Mouse (Mus musculus): ENCODE measurements around the gene Acot7. TPM values are rescaled to one million over a fixed set of nuclear protein-coding genes. Genes with fewer than 3 reads are reported as not detected.
A peak's percentile ranks its signal among the peaks of the same experiment; 100 is the strongest.

Gene Acot7
- polyA plus RNA-seq, 1 experiment from 2014 or later = 77.0 TPM

- no peak overlapping the region for H3K27ac ChIP-seq (replicated peaks)
- WGBS = 81% methylated on average over 6 of the region's 6 CpGs
- no peak overlapping the region for H3K9ac ChIP-seq
- H3K9me3 ChIP-seq (replicated peaks) = no peaks in the 10 kb centered on the region
- no peaks in the 10 kb centered on the region for H3K36me3 ChIP-seq
- no peaks in the 10 kb centered on the region for H3K27me3 ChIP-seq
- H3K4me3 ChIP-seq (replicated peaks) = no peak overlapping the region
- no peak overlapping the region for H3K4me2 ChIP-seq (replicated peaks)
- H3K4me1 ChIP-seq = no peaks in the 10 kb centered on the region
- no peak for ATAC-seq (ENCODE audit: insufficient number of reproducible peaks, low FRiP score, low TSS enrichment, low read depth)
Observed at GRCm38 (mm10) chr4:152171543-152171942, 6.4 kb upstream of the Acot7 start.

- no peaks in the 10 kb centered on the region for H3K36me3 ChIP-seq
- no peaks in the 10 kb centered on the region for H3K27me3 ChIP-seq
- peaks cover 7% of the 10 kb centered on the region; the same call in 1 of the 2 replicates for H3K4me1 ChIP-seq
- H3K27ac ChIP-seq (replicated peaks) = no peak overlapping the region
- ATAC-seq (ENCODE audit: insufficient number of reproducible peaks, low FRiP score, low TSS enrichment, low read depth) = no peak
- no peak overlapping the region for H3K4me3 ChIP-seq (replicated peaks)
- no peaks in the 10 kb centered on the region for H3K9me3 ChIP-seq (replicated peaks)
- 2% methylated on average over 5 of the region's 5 CpGs for WGBS
- H3K4me2 ChIP-seq (replicated peaks) = no peak overlapping the region
- no peak overlapping the region for H3K9ac ChIP-seq
Observed at GRCm38 (mm10) chr4:152173041-152173440, 4.9 kb upstream of the Acot7 start.

GRCm38 (mm10) chr4:152173956-152174355, 4.0 kb upstream of the Acot7 start:
- Histone ChIP-seq H3K9ac (no peak overlapping the region), H3K4me1 (peaks cover 14% of the 10 kb centered on the region), H3K36me3 (no peaks in the 10 kb centered on the region), H3K4me2 (replicated peaks) (no peak overlapping the region), H3K27ac (replicated peaks) (no peak overlapping the region), H3K4me3 (replicated peaks) (no peak overlapping the region), H3K27me3 (peaks cover 8% of the 10 kb centered on the region), H3K9me3 (replicated peaks) (no peaks in the 10 kb centered on the region)
- 81% methylated on average over 9 of the region's 9 CpGs for WGBS
- no peak for ATAC-seq (ENCODE audit: insufficient number of reproducible peaks, low FRiP score, low TSS enrichment, low read depth)

DNA sequence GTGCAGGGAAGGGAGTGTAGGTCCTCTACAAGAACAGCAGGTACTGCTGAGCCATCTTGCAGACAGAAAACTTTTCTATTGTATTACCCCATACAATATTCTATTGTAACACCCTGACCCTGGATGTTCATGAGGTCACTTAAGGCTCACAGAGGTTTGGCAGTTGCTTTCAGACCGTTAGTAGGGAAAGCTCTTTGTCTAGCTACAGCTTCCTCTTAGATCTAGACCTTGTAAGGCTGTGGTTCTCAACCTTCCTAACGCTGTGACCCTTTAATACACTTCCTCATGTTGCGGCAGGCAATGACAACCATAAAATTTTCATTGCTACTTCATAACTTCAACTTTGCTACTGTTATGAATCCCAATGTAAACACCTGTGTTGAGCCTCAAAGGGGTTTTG, 1.3 kb upstream of the Acot7 start:
- no peak overlapping the region for H3K4me3 ChIP-seq (replicated peaks)
- ATAC-seq (ENCODE audit: insufficient number of reproducible peaks, low FRiP score, low TSS enrichment, low read depth) = no peak
- 76% methylated on average over 3 of the region's 3 CpGs for WGBS
- no peaks in the 10 kb centered on the region for H3K9me3 ChIP-seq (replicated peaks)
- no peak overlapping the region for H3K9ac ChIP-seq
- H3K36me3 ChIP-seq = no peaks in the 10 kb centered on the region
- no peak overlapping the region for H3K27ac ChIP-seq (replicated peaks)
- peaks cover 18% of the 10 kb centered on the region for H3K27me3 ChIP-seq
- no peak overlapping the region for H3K4me2 ChIP-seq (replicated peaks)
- H3K4me1 ChIP-seq = peaks cover 19% of the 10 kb centered on the region

- peak overlapping the region; percentile 82; the same call in 1 of the 2 replicates for H3K27ac ChIP-seq (replicated peaks)
- H3K27me3 ChIP-seq = peaks cover 18% of the 10 kb centered on the region
- peak overlapping the region; percentile 69 for H3K4me3 ChIP-seq (replicated peaks)
- peak overlapping the region; percentile 81 for H3K9ac ChIP-seq
- H3K4me2 ChIP-seq (replicated peaks) = peak overlapping the region; percentile 97
- ATAC-seq (ENCODE audit: insufficient number of reproducible peaks, low FRiP score, low TSS enrichment, low read depth) = no peak
- 62% methylated on average over 6 of the region's 6 CpGs for WGBS
- H3K4me1 ChIP-seq = peaks cover 19% of the 10 kb centered on the region
- H3K9me3 ChIP-seq (replicated peaks) = no peaks in the 10 kb centered on the region
- no peaks in the 10 kb centered on the region for H3K36me3 ChIP-seq
Observed at GRCm38 (mm10) chr4:152177174-152177536, 779 bp upstream of the Acot7 start.

DNA sequence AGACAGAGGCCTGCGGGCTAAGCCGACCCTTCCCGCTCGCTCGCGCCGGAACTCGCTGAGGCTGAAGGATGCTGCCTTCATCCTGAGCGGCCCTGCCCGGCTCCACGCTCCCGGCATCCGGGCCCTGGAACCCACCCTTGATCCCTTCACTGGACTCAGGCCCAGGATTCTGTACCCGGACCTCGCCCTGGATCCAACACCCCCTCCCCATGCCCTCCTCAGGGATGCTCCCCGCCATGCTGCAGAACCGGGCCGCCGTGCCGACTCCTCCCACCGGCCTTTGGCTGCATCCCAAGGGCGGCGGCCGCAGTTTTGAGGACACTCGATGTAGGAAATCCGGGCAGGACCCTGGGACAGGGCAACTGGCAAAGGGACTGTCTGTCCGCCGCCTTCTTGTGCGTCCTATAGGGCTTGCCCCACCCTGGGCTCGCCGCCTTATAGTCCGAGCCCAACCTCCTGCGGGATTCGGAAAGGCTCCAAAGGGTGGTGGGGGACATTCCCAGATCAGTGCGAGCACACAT, 470 bp downstream of the Acot7 start:
- Histone ChIP-seq H3K27ac (replicated peaks) (no peak overlapping the region), H3K4me1 (peaks cover 19% of the 10 kb centered on the region), H3K4me3 (replicated peaks) (peak overlapping the region; percentile 69), H3K4me2 (replicated peaks) (peak overlapping the region; percentile 97), H3K9me3 (replicated peaks) (no peaks in the 10 kb centered on the region), H3K9ac (peak overlapping the region; percentile 35), H3K36me3 (no peaks in the 10 kb centered on the region), H3K27me3 (peaks cover 18% of the 10 kb centered on the region)
- peak; percentile 21 for ATAC-seq (ENCODE audit: insufficient number of reproducible peaks, low FRiP score, low TSS enrichment, low read depth)
- WGBS = 1% methylated on average over 35 of the region's 35 CpGs

DNA sequence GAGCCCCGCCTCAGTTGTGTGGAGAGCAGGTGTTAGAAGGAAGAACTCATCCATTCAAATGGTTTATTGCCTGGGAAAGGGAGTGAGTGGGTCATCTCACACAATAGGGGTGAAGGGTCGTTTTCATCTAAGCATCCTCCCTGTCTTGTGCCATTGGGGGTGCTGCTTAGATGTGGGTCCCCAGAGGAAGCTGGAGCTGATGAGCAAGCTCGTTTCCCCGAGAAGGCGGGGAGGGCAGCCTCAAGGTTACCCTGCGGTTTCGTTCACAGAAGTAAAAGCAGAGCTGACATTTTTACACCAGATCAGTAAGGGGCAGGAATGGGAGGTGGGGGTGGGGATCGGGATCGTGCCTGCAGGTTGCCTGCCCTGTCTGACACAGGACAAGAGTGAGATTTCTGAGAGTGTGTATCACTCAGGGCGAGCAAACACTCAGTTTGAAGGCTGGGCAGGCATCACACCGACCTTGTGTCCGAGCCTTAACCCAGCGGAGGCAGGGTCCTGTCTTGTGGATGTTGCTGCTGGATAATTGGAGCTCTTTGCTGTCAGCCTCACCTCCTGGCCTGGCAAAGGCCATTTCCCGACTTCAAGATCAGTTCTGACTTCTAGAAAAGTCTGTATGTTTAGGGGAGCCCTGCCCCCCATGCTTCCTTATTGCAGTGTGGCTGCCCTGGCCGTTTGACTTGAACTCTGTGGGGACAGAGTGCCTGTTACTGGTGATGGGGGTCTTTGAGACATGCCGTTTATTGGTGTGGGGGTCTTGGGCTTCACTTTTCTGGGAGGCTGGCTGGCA, 1.2 kb downstream of the Acot7 start:
- Histone ChIP-seq H3K4me3 (replicated peaks) (peak overlapping the region; percentile 69), H3K9me3 (replicated peaks) (no peaks in the 10 kb centered on the region), H3K27me3 (peaks cover 18% of the 10 kb centered on the region), H3K4me1 (peaks cover 19% of the 10 kb centered on the region), H3K36me3 (no peaks in the 10 kb centered on the region), H3K4me2 (replicated peaks) (peak overlapping the region; percentile 97), H3K9ac (0 out of 2 replicates have a peak overlapping the region, but pooled peaks have one; percentile 35), H3K27ac (replicated peaks) (no peak overlapping the region)
- WGBS = 29% methylated on average over 16 of the region's 16 CpGs
- no peak for ATAC-seq (ENCODE audit: insufficient number of reproducible peaks, low FRiP score, low TSS enrichment, low read depth)

DNA sequence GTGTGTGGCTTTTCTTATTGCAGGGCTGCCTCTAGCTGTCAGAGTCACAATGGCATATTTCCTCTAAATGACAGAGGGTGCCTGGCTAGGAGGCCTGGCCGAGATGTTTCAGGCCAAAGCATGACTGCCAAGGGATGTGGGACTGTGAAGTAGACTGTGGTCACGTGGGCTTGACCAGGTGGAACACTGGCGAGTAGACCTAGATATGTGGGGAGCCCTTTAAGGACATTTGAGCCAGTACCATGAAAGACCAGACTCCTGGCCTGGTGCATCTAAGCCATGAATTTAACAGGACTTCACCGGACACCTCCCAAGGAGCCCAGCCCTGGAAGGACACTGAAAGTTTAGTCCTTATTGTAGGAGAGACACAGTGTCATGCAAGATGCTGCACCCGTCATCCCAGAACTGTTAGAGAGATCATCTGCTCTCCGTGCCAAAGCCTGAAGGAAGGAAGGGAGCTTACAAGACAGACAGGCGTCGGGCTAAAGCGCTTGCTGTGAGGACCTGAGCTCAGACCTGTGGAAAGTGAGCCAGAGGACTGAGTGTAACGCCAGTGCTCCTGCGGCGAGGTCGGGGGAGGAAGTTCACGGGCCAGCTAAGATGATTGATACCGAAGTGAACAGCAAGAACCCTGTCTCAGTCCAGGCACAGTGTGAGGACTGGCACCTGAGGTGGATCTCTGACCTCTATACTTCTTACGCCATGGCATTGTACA, 2.2 kb downstream of the Acot7 start:
- H3K9ac ChIP-seq = no peak overlapping the region
- no peak overlapping the region for H3K4me3 ChIP-seq (replicated peaks)
- H3K9me3 ChIP-seq (replicated peaks) = no peaks in the 10 kb centered on the region
- no peaks in the 10 kb centered on the region for H3K36me3 ChIP-seq
- peaks cover 24% of the 10 kb centered on the region for H3K4me1 ChIP-seq
- H3K27me3 ChIP-seq = peaks cover 18% of the 10 kb centered on the region
- no peak for ATAC-seq (ENCODE audit: insufficient number of reproducible peaks, low FRiP score, low TSS enrichment, low read depth)
- H3K4me2 ChIP-seq (replicated peaks) = no peak overlapping the region
- 86% methylated on average over 16 of the region's 16 CpGs for WGBS
- H3K27ac ChIP-seq (replicated peaks) = no peak overlapping the region

DNA sequence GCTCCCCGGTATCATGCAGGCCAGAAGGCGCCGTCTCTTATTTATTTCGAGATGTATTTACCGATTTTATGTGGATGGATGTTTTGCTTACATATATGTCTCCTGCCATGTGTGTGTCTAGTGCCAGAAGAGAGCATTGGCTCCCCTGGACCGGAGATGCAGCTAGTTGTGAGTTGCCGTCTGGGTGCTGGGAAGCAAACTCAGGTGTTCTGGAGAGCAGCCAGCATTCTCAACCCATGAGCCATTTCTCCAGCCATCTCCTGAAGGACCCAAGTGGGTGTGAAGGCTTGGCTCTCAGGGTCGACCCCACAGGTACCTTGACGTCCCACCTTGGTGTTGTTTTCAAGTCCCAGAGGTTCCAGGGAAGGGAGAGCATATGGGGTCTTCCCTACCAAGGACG, 4.3 kb downstream of the Acot7 start:
- WGBS = 87% methylated on average over 10 of the region's 10 CpGs

DNA sequence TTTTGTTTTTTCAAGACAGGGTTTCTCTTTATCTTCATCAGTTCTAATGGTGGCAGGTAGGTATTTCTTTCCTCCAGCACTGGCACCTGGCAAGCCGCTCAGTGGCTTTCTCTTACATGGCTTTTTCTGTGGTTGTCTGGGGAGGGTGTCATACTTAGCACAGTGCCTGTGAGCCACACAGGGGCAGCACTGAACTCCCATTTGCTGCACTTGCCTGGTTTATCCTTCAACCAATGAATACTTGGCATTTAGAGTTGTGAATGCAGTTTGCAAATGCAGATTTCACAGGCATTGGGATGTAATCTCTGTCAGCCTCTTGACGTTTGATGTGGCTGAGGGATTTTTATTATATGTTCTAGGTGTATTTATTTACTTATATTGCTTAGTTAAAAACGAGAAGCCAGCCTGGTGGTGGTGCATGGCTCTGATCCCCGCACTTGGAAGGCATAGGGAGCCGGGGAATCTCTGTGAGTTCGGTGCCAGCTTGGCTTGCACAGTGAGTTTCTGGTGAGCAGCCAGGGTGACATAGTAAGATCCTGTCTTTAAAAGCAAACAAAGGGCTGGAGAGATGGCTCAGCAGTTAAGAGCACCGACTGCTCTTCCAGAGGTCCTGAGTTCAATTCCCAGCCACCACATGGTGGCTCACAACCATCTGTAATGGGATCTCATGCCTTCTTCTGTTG, 6.6 kb downstream of the Acot7 start:
- Histone ChIP-seq H3K27me3 (peaks cover 5% of the 10 kb centered on the region), H3K9ac (no peak overlapping the region), H3K9me3 (replicated peaks) (no peaks in the 10 kb centered on the region), H3K4me2 (replicated peaks) (no peak overlapping the region), H3K27ac (replicated peaks) (0 out of 2 replicates have a peak overlapping the region, but pooled peaks have one; percentile 34), H3K36me3 (no peaks in the 10 kb centered on the region), H3K4me3 (replicated peaks) (no peak overlapping the region), H3K4me1 (peaks cover 25% of the 10 kb centered on the region)
- WGBS = 59% methylated on average over 7 of the region's 7 CpGs
- no peak for ATAC-seq (ENCODE audit: insufficient number of reproducible peaks, low FRiP score, low TSS enrichment, low read depth)

More for the DNA sequence above, 4.3 kb downstream of the Acot7 start:
- no peak overlapping the region for H3K4me3 ChIP-seq (replicated peaks)
- no peak overlapping the region for H3K4me2 ChIP-seq (replicated peaks)
- H3K4me1 ChIP-seq = peaks cover 41% of the 10 kb centered on the region
- H3K27ac ChIP-seq (replicated peaks) = no peak overlapping the region
- H3K36me3 ChIP-seq = no peaks in the 10 kb centered on the region
- H3K9me3 ChIP-seq (replicated peaks) = no peaks in the 10 kb centered on the region
- peaks cover 18% of the 10 kb centered on the region for H3K27me3 ChIP-seq
- H3K9ac ChIP-seq = no peak overlapping the region
- ATAC-seq (ENCODE audit: insufficient number of reproducible peaks, low FRiP score, low TSS enrichment, low read depth) = no peak

GRCm38 (mm10) chr4:152185137-152185509, 7.2 kb downstream of the Acot7 start:
- Histone ChIP-seq H3K27ac (replicated peaks) (peak overlapping the region; percentile 77), H3K4me2 (replicated peaks) (peak overlapping the region; percentile 50), H3K4me3 (replicated peaks) (peak overlapping the region; percentile 32), H3K27me3 (no peaks in the 10 kb centered on the region; the same call in 1 of the 2 replicates), H3K9ac (no peak overlapping the region), H3K4me1 (peaks cover 28% of the 10 kb centered on the region), H3K9me3 (replicated peaks) (no peaks in the 10 kb centered on the region), H3K36me3 (no peaks in the 10 kb centered on the region)
- ATAC-seq (ENCODE audit: insufficient number of reproducible peaks, low FRiP score, low TSS enrichment, low read depth) = peak; percentile 56; the same call in 1 of the 2 replicates
- WGBS = 6% methylated on average over 3 of the region's 3 CpGs
